Mouse (Mus musculus) cerebral cortex, adult 2 months (tissue): ENCODE results near the gene Zfyve16.

Source experiments
- WGBS: fragments of 180-500 bp; shearing (Covaris S2); methylation state at CpG from one replicate; pipeline ENCODE4 v1.1.7; 2018; 5-methylcytosine and 5-hydroxymethylcytosine counted together

Zfyve16 gene

GRCm38 (mm10) chr13:92467891-92468290 is 62.8 kb downstream of the Zfyve16 start:
- 82% methylated on average over 9 of the region's 9 CpGs for WGBS

- WGBS = 89% methylated on average over 3 of the region's 3 CpGs
Observed at GRCm38 (mm10) chr13:92464698-92465097, 66.0 kb downstream of the Zfyve16 start.

- WGBS = 95% methylated on average over 7 of the region's 7 CpGs
Observed at GRCm38 (mm10) chr13:92446872-92447271, 83.8 kb downstream of the Zfyve16 start.

- WGBS = 75% methylated on average over 13 of the region's 13 CpGs
Observed at GRCm38 (mm10) chr13:92440286-92440685, 90.4 kb downstream of the Zfyve16 start.

- 93% methylated on average over 10 of the region's 10 CpGs for WGBS
Observed at GRCm38 (mm10) chr13:92438656-92439055, 92.0 kb downstream of the Zfyve16 start.
